Mouse (Mus musculus): ENCODE data around the gene Nfib. TPM values are rescaled to one million over a fixed set of nuclear protein-coding genes. Genes with fewer than 3 reads are reported as not detected.

Nfib gene
- polyA plus RNA-seq, 1 experiment: 3.9 TPM

DNA sequence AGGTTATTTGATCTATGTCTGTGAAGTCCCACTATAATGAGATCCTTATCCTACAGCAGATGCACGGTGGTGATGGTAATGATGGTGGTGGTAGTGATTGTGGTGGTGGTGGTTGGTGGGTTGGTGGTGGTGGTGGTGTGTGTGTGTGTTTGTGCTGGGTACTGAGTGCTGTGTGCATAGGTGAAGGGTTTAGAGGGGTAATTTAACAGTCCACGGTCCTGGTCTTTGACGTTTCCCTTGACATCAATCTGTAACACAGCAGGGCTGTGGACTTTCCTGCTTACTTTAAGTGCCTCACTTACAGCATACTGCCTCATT lies 13.6 kb downstream of the Nfib start:
- TF ChIP-seq POLR2A (IDR thresholded peaks at IDR 0.05; ENCODE audit: control insufficient read depth, extremely low read depth, insufficient read depth, low read length, poor library complexity) (no peak), CTCF (IDR thresholded peaks at IDR 0.05; ENCODE audit: borderline replicate concordance, control insufficient read depth, extremely low read depth, insufficient read depth, low read length, poor library complexity) (no peak)
- no peak for DNase-seq
- Histone ChIP-seq H3K27ac (ENCODE audit: control insufficient read depth, insufficient read depth, low read length) (no peak overlapping the region), H3K4me1 (replicated peaks; ENCODE audit: control insufficient read depth, insufficient read depth, low read length) (no peaks in the 10 kb centered on the region), H3K27me3 (ENCODE audit: control insufficient read depth, insufficient read depth, low read length) (no peaks in the 10 kb centered on the region), H3K36me3 (ENCODE audit: control insufficient read depth, insufficient read depth, low read length) (no peaks in the 10 kb centered on the region), H3K4me3 (ENCODE audit: control insufficient read depth, insufficient read depth, low read length) (no peak overlapping the region)
- 46% methylated on average over 3 of the region's 3 CpGs for WGBS

DNA sequence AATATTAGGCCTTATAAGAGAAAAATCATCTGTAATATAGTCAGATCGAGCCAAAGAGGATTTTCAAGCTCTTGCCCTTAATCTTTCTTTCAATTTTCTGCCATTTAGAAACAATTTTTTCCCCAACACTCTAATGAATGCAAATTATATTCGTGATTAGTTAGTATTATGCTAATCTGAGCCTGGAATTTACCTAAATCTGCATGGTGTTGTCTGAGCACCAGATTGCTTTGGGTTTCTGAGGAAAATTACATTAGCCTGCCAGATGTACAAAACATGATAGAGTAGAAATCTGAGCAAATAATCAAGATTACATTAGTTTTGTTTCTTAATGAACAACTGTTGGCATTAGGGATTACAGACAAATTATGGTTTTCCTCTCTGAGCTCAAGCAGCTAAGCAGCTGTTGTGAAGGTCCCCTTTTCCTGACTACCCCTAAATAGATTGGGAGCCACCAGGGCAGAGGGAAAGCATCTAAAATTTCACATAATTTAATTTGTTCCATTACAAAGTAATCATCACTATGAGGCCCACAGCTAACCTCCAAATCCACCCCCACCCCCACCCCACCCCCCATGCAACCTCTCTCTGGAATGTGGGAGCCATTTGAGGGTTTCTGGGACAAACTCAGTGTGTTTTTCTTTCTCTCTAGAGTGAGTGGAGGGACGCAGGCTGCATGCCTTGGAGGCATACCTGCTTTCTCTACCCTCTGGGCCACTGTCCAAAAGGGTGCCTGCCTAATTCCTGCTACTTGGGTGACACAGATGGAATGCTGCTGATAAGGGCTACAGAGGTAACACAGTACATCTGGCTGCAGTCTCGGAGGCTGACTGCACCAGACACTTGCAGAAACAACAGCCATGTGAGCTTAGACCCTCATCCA lies 14.2 kb downstream of the Nfib start:
- TF ChIP-seq CTCF (IDR thresholded peaks at IDR 0.05; ENCODE audit: borderline replicate concordance, control insufficient read depth, extremely low read depth, insufficient read depth, low read length, poor library complexity) (no peak), POLR2A (IDR thresholded peaks at IDR 0.05; ENCODE audit: control insufficient read depth, extremely low read depth, insufficient read depth, low read length, poor library complexity) (no peak)
- H3K27me3 ChIP-seq (ENCODE audit: control insufficient read depth, insufficient read depth, low read length): no peaks in the 10 kb centered on the region
- WGBS: 64% methylated on average over 4 of the region's 4 CpGs
- H3K4me1 ChIP-seq (replicated peaks; ENCODE audit: control insufficient read depth, insufficient read depth, low read length): no peaks in the 10 kb centered on the region
- no peak overlapping the region for H3K27ac ChIP-seq (ENCODE audit: control insufficient read depth, insufficient read depth, low read length)
- no peak overlapping the region for H3K4me3 ChIP-seq (ENCODE audit: control insufficient read depth, insufficient read depth, low read length)
- DNase-seq: no peak
- no peaks in the 10 kb centered on the region for H3K36me3 ChIP-seq (ENCODE audit: control insufficient read depth, insufficient read depth, low read length)

DNA sequence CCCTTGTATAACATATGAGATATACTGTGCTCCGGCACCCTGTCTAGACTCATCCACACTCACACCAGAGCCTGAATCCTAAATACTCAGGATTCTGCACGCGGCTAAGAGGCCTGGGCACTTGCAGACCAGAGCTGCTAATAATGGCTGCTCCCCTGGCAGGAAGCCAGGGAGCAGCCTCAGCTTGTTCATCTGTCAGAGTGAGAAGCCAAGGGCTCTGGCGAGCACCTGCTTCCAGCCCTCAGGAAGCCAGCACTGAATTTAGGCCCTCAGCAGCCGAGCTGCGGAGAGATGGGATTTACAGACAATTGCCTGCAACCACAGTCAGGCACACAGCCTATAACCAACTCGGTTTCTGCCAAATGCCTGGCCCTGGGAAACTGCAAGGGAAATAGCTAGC lies 15.3 kb downstream of the Nfib start:
- Histone ChIP-seq H3K36me3 (ENCODE audit: control insufficient read depth, insufficient read depth, low read length) (no peaks in the 10 kb centered on the region), H3K4me3 (ENCODE audit: control insufficient read depth, insufficient read depth, low read length) (no peak overlapping the region), H3K27me3 (ENCODE audit: control insufficient read depth, insufficient read depth, low read length) (no peaks in the 10 kb centered on the region), H3K27ac (ENCODE audit: control insufficient read depth, insufficient read depth, low read length) (no peak overlapping the region), H3K4me1 (replicated peaks; ENCODE audit: control insufficient read depth, insufficient read depth, low read length) (no peaks in the 10 kb centered on the region)
- 90% methylated on average over 7 of the region's 7 CpGs for WGBS
- TF ChIP-seq CTCF (IDR thresholded peaks at IDR 0.05; ENCODE audit: borderline replicate concordance, control insufficient read depth, extremely low read depth, insufficient read depth, low read length, poor library complexity) (no peak), POLR2A (IDR thresholded peaks at IDR 0.05; ENCODE audit: control insufficient read depth, extremely low read depth, insufficient read depth, low read length, poor library complexity) (no peak)
- DNase-seq: no peak

DNA sequence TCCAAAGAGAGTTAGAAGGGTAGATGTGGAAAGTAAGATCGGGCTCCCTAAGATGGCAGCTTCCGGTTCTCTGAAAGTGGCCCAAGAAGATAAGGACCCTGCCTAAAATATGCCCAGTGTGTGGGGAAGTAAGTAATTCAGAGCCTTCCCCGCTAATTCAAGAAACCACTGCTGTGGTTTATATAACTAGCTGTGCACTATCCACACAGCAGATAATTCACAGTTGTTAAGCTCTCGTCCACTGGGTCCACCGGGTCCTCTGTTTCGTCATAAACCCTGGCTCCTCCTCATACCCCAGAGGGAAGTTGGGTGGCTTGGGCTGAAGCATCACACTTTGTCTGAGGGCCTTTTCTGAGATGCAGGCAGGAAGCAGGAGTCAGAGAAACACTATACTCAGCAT lies 19.5 kb downstream of the Nfib start:
- H3K4me1 ChIP-seq (replicated peaks; ENCODE audit: control insufficient read depth, insufficient read depth, low read length): no peaks in the 10 kb centered on the region
- WGBS: 23% methylated on average over 6 of the region's 6 CpGs
- H3K27me3 ChIP-seq (ENCODE audit: control insufficient read depth, insufficient read depth, low read length): no peaks in the 10 kb centered on the region
- TF ChIP-seq POLR2A (IDR thresholded peaks at IDR 0.05; ENCODE audit: control insufficient read depth, extremely low read depth, insufficient read depth, low read length, poor library complexity) (no peak), CTCF (IDR thresholded peaks at IDR 0.05; ENCODE audit: borderline replicate concordance, control insufficient read depth, extremely low read depth, insufficient read depth, low read length, poor library complexity) (no peak)
- H3K27ac ChIP-seq (ENCODE audit: control insufficient read depth, insufficient read depth, low read length): no peak overlapping the region
- H3K4me3 ChIP-seq (ENCODE audit: control insufficient read depth, insufficient read depth, low read length): no peak overlapping the region
- DNase-seq: no peak
- no peaks in the 10 kb centered on the region for H3K36me3 ChIP-seq (ENCODE audit: control insufficient read depth, insufficient read depth, low read length)

DNA sequence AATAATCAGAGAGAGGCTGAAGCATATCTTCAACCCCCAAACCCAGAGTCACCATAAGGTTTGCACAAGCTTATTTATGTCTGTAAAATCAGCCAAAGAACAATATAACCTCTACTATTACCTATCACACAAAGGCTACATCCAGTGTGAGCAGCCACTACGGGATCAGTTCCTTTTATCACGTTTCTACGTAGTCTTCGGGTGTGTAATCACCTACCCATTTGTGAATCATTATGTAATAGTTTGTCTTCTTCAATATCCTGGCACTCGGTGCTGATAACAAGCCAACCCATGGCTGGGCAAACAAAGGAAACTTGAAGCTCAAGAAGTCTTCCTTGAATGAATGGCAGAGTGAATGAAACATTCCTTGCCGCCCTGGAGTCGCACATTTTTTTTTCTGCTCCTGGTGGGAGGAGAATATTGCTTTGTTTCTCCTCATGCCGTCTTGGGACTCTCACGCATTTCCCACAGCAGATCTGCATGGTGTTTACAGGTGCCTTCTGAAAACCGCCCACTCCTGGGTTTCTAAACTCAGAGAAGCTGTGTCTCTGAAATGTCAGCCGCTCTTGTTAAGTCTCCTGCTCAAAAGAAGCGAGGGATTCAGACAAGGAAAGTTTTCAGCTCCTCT lies 21.3 kb downstream of the Nfib start:
- Histone ChIP-seq H3K27me3 (ENCODE audit: control insufficient read depth, insufficient read depth, low read length) (no peaks in the 10 kb centered on the region), H3K4me3 (ENCODE audit: control insufficient read depth, insufficient read depth, low read length) (no peak overlapping the region), H3K4me1 (replicated peaks; ENCODE audit: control insufficient read depth, insufficient read depth, low read length) (no peaks in the 10 kb centered on the region), H3K27ac (ENCODE audit: control insufficient read depth, insufficient read depth, low read length) (no peak overlapping the region), H3K36me3 (ENCODE audit: control insufficient read depth, insufficient read depth, low read length) (no peaks in the 10 kb centered on the region)
- TF ChIP-seq CTCF (IDR thresholded peaks at IDR 0.05; ENCODE audit: borderline replicate concordance, control insufficient read depth, extremely low read depth, insufficient read depth, low read length, poor library complexity) (no peak), POLR2A (IDR thresholded peaks at IDR 0.05; ENCODE audit: control insufficient read depth, extremely low read depth, insufficient read depth, low read length, poor library complexity) (no peak)
- WGBS: 93% methylated on average over 12 of the region's 12 CpGs
- DNase-seq: no peak

DNA sequence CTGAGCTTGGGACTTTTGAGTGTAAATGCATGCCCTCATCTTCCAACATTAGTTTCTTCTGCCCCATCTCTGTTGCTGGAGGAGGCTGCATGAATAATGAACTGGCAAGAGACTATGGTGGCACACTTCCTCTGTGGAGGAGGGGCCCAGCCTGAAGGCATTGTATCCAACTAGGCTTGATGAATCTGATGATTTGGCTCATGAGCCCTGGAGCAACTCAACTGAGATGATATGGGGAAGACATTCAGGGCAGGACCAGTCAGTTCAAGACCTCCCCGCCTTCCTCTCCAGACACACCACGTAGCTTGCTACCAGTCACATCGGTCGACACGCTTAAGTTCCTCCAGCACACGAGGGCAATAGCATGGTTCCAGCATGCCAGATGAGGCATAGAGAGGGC lies 22.0 kb downstream of the Nfib start:
- Histone ChIP-seq H3K4me1 (replicated peaks; ENCODE audit: control insufficient read depth, insufficient read depth, low read length) (no peaks in the 10 kb centered on the region), H3K36me3 (ENCODE audit: control insufficient read depth, insufficient read depth, low read length) (no peaks in the 10 kb centered on the region), H3K27ac (ENCODE audit: control insufficient read depth, insufficient read depth, low read length) (no peak overlapping the region), H3K4me3 (ENCODE audit: control insufficient read depth, insufficient read depth, low read length) (no peak overlapping the region), H3K27me3 (ENCODE audit: control insufficient read depth, insufficient read depth, low read length) (no peaks in the 10 kb centered on the region)
- WGBS: 91% methylated on average over 6 of the region's 6 CpGs
- TF ChIP-seq POLR2A (IDR thresholded peaks at IDR 0.05; ENCODE audit: control insufficient read depth, extremely low read depth, insufficient read depth, low read length, poor library complexity): no peak
- no peak for TF ChIP-seq CTCF (IDR thresholded peaks at IDR 0.05; ENCODE audit: borderline replicate concordance, control insufficient read depth, extremely low read depth, insufficient read depth, low read length, poor library complexity)
- no peak for DNase-seq

Data from thymus, adult 2 months (tissue).